Mouse (Mus musculus) B cell, adult (primary cell): ENCODE data around the gene Hnrnpc. TPM values are rescaled to one million over a fixed set of nuclear protein-coding genes. Genes with fewer than 3 reads are reported as not detected.

Source experiments
- total RNA-seq: library from RNA; stranded (reverse); gene quantifications from 4 replicates; pipeline ENCODE4 v1.2.4, GENCODE M21; 2023; ENCODE audit not compliant: inconsistent age

Gene Hnrnpc
- total RNA-seq: 384 to 438 TPM (median 406 TPM) in 4 replicates

DNA sequence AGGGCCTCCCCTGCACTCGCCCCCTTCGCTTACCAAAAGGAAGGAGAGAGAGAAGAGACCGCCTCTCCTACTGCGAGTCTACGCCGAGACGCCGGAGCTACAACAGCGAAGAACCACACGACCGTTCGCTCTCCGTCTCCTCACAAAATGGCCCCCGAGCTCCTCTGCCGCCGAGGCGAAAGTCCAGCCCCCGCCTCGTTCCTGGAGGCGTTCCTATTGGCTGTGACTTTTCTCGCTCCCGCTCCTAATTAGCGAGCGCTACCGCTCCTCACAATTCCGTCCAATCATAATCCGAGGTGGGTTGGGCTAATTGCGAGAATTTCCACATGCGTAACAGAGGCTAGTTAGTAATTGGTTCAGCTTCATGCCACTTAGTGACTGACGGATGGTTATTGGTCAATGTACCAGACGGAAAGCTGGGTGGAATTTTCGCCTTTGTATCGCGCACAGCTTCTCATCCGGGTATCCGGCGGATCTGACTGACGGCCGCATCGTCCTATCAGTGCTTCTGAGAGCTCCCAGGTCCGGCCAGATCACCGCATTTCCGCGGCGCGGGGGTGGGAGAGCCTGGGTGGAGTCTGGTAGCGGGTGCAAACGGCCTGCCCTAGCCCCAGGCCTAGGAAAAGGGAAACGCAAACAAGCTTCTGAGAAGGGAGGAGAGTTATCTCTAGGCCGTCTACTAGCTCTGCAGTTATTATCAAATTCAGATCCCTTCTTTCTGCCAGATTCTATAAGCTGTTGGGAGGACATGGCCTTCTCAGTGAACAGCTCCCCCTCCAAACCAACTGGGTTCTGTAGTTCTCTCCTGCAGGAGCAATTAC, at the start of gene Hnrnpc:
Hnrnpc (minus strand) TSS at position 173 of the 821 bp plus-strand sequence.

DNA sequence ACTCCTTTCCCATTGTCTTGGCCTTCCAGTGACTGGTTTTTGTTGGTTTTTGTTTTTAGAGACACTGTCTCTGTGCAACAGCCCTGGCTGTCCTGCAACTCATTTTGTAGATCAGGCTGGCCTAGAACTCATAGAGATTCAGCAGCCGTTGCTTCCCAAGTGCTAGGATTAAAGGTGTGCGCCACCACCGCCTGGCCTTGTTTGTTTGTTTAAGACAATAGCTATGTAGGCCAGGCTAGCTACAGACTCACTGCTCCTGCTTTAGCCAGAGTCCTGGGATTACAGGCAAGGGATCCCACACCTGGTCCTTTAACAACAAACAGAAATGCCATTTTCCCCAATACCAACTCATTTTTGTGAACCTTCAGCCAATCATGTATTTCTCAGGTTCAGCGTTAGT, 6.5 kb upstream of the Hnrnpc start, which contains the start of gene Rpgrip1:
Rpgrip1 (plus strand) TSS at position 359 of the 400 bp plus-strand sequence.

DNA sequence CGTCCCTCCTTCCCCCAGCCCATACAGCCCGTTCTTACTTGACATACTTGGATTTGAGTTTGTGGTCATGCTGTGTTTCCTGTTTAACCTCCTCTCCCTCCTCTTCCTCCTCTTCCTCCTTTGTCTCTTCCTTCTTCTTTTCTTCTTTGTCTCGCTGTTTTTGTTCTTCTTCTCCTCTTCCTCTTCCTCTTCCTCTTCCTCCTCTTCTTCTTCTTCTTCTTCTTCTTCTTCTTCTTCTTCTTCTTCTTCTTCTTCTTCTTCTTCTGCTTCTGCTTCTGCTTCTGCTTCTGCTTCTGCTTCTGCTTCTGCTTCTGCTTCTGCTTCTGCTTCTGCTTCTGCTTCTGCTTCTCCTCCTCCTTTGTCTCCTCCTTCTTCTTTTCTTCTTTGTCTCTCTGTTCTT, 61.5 kb downstream of the Hnrnpc start, which contains the start of gene Olfr221:
Olfr221 (minus strand) TSS at position 101 of the 400 bp plus-strand sequence.

Other genes starting within 250 kb of the Hnrnpc start
- 40.0 to 67.1 TPM (median 63.4 TPM) in 4 replicates for gene Mettl17, start 219.2 kb downstream of the Hnrnpc start, total RNA-seq
- gene Slc39a2, start 211.1 kb downstream of the Hnrnpc start, total RNA-seq: 0.36 to 0.54 TPM (median 0.48 TPM) in 4 replicates
- 0.24 to 1.2 TPM (median 0.61 TPM) in 3 of 4 replicates, not detected in the other for gene Ndrg2, start 189.9 kb downstream of the Hnrnpc start, total RNA-seq
- not detected in 4 replicates for gene Tppp2, start 185.6 kb downstream of the Hnrnpc start, total RNA-seq
- not detected in 4 replicates for gene Rnase13, start 181.3 kb downstream of the Hnrnpc start, total RNA-seq
- gene Arhgef40, start 119.3 kb downstream of the Hnrnpc start, total RNA-seq: 0.48 to 1.3 TPM (median 0.71 TPM) in 3 of 4 replicates, not detected in the other
- gene Tmem253, start 88.4 kb downstream of the Hnrnpc start, total RNA-seq: 0.77 to 1.8 TPM (median 1.2 TPM) in 3 of 4 replicates, not detected in the other
- 9.3 to 11.8 TPM (median 10.0 TPM) in 4 replicates for gene Zfp219, start 83.3 kb downstream of the Hnrnpc start, total RNA-seq
- not detected in 4 replicates for gene Olfr221, start 61.6 kb downstream of the Hnrnpc start, total RNA-seq
- 29.6 to 42.1 TPM (median 32.4 TPM) in 4 replicates for gene Rpgrip1, start 6.7 kb upstream of the Hnrnpc start, total RNA-seq
- gene Supt16, start 93.4 kb upstream of the Hnrnpc start, total RNA-seq: 73.4 to 77.5 TPM (median 74.6 TPM) in 4 replicates
- gene Chd8, start 153.8 kb upstream of the Hnrnpc start, total RNA-seq: 287 to 302 TPM (median 291 TPM) in 4 replicates
- 107 to 135 TPM (median 120 TPM) in 4 replicates for gene Tox4, start 175.1 kb upstream of the Hnrnpc start, total RNA-seq
- 18.0 to 20.2 TPM (median 19.3 TPM) in 4 replicates for gene Rab2b, start 175.5 kb upstream of the Hnrnpc start, total RNA-seq
- gene Mettl3, start 201.1 kb upstream of the Hnrnpc start, total RNA-seq: 63.1 to 65.7 TPM (median 64.2 TPM) in 4 replicates
- 0.13 to 0.21 TPM (median 0.20 TPM) in 4 replicates for gene Sall2, start 224.7 kb upstream of the Hnrnpc start, total RNA-seq